Mouse (Mus musculus) hindbrain, embryonic 11.5 days (tissue): ENCODE data around the gene Klf1. TPM values are rescaled to one million over a fixed set of nuclear protein-coding genes. Genes with fewer than 3 reads are reported as not detected.

ENCODE experiments used
- ATAC-seq: fragments of 200-750 bp; cut with Nextera tagmentation; 2 replicates; pipeline ENCODE4 v1.8.0; 2017; ENCODE audit warnings: mild to moderate bottlenecking, moderate TSS enrichment, moderate library complexity; ENCODE audit not compliant: low FRiP score
- DNase-seq: peaks from one replicate; pipeline ENCODE4 v3.0.0-alpha.2; 2015; ENCODE audit warnings: low spot score
- H3K27ac ChIP-seq: fragments of 300-500 bp; sonication (generic); 2 replicates; pipeline ENCODE4 v1.5.1; 2014; ENCODE audit warnings: mild to moderate bottlenecking, low read depth, low read length
- H3K27me3 ChIP-seq: fragments of 300-500 bp; sonication (generic); 2 replicates; pipeline ENCODE4 v1.6.1; 2014; ENCODE audit warnings: mild to moderate bottlenecking, low read length, moderate library complexity, mixed read lengths; ENCODE audit not compliant: control insufficient read depth, insufficient read depth
- H3K36me3 ChIP-seq: fragments of 300-500 bp; sonication (generic); 2 replicates; pipeline ENCODE4 v1.6.1; 2014; ENCODE audit warnings: mild to moderate bottlenecking, low read length, moderate library complexity, mixed read lengths; ENCODE audit not compliant: control insufficient read depth, insufficient read depth
- H3K4me1 ChIP-seq: fragments of 300-500 bp; sonication (generic); replicated peaks from 2 replicates; pipeline ENCODE4 v1.6.1; 2014; ENCODE audit warnings: low read length, mixed read lengths; ENCODE audit not compliant: control insufficient read depth, insufficient read depth
- H3K4me2 ChIP-seq: fragments of 300-500 bp; sonication (generic); replicated peaks from 2 replicates; pipeline ENCODE4 v1.6.1; 2014; ENCODE audit warnings: mild to moderate bottlenecking, low read depth, low read length
- H3K4me3 ChIP-seq: fragments of 300-500 bp; sonication (generic); 2 replicates; pipeline ENCODE4 v1.5.1; 2014; ENCODE audit warnings: low read depth, low read length
- H3K9ac ChIP-seq: fragments of 300-500 bp; sonication (generic); 2 replicates; pipeline ENCODE4 v1.6.1; 2014; ENCODE audit warnings: low read depth, low read length
- H3K9me3 ChIP-seq: fragments of 300-500 bp; sonication (generic); 2 replicates; pipeline ENCODE4 v1.6.1; 2016; ENCODE audit warnings: low read length; ENCODE audit not compliant: control insufficient read depth
- WGBS: fragments of 180-500 bp; shearing (Covaris S2); extraction: QIAGEN DNeasy Blood & Tissue Kit; methylation state at CpG from one replicate; pipeline ENCODE4 v1.1.7; 2014; 5-methylcytosine and 5-hydroxymethylcytosine counted together
- polyA plus RNA-seq: library from polyadenylated mRNA; unstranded; fragments of >200 nt; fragmentation: Nextera tagmentation; extraction: Ambion mirVana; gene quantifications from 2 replicates; pipeline ENCODE4 v1.2.1, GENCODE M21; 2014

Klf1 gene
- polyA plus RNA-seq, result 12.0 and 14.8 TPM in 2 replicates

DNA sequence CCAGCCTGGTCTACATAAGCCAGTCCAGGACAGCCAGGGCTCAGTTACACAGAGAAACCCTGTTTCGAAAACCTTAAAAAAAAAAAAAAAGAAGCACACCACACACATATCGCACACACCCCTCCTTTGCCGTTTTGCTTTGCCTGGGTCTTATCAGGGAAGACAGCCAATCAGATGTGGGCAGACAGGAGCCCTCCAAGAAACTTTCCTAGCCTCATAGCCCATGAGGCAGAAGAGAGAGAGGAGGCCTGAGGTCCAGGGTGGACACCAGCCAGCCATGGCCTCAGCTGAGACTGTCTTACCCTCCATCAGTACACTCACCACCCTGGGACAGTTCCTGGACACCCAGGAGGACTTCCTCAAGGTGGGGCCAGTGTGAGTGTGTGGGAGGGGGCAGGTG lies at the start of gene Klf1:
Gene Klf1 (plus strand): TSS at position 177 of the 400 bp plus-strand sequence.
- 0 out of 2 replicates have a peak within 1 kb of the TSS, but pooled peaks have one; percentile 30 for H3K27ac ChIP-seq
- DNase-seq (no peak), ATAC-seq (no peak)
- H3K4me1 ChIP-seq, result 0 out of 2 replicates have a peak, but pooled peaks cover 2% of the 10 kb centered on the region
- 75% methylated on average over 3 of the region's 3 CpGs for WGBS
- H3K9me3 ChIP-seq, result no peaks in the 10 kb centered on the region
- peak within 1 kb of the TSS; percentile 52 for H3K4me3 ChIP-seq
- peaks cover 6% of the 10 kb centered on the region for H3K27me3 ChIP-seq
- H3K4me2 ChIP-seq, result peak within 1 kb of the TSS; percentile 94
- no peaks in the 10 kb centered on the region for H3K36me3 ChIP-seq
- peak within 1 kb of the TSS; percentile 68 for H3K9ac ChIP-seq

DNA sequence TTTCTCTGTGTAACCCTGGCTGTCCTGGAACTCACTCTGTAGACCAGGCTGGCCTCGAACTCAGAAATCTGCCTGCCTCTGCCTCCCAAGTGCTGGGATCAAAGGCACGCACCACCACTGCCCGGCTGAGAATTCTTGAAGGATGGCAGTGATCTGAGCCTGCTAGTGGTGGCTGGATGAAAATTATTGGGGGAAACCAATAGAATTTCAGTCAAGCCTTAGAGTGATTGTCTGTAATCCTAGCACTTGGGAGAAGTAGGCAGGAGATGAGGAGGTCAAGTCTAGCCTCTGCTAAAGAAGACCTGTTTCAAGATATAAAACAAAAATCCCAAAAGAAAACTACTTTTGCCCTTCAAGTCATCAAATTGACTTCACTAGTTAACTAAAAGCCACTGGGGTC lies 45.3 kb upstream of the Klf1 start:
- Histone ChIP-seq H3K27me3 (no peaks in the 10 kb centered on the region), H3K9me3 (no peaks in the 10 kb centered on the region), H3K4me3 (peak overlapping the region; percentile 92), H3K36me3 (peaks cover 5% of the 10 kb centered on the region; the same call in 1 of the 2 replicates), H3K27ac (no peak overlapping the region), H3K4me1 (peaks cover 7% of the 10 kb centered on the region), H3K4me2 (no peak overlapping the region), H3K9ac (no peak overlapping the region)
- peak; percentile 31 for ATAC-seq
- DNase-seq, result no peak
- 92% methylated on average over 3 of the region's 3 CpGs for WGBS

GRCm38 (mm10) chr8:84856864-84857441 lies 44.8 kb upstream of the Klf1 start, which contains the start of gene Farsa:
Gene Farsa, plus strand, starts transcription at chr8:84856989.
- H3K27ac ChIP-seq, result peak within 1 kb of the TSS; percentile 52; the same call in 1 of the 2 replicates
- H3K9me3 ChIP-seq, result no peaks in the 10 kb centered on the region
- peak within 1 kb of the TSS; percentile 84 for H3K9ac ChIP-seq
- no peaks in the 10 kb centered on the region for H3K27me3 ChIP-seq
- H3K4me2 ChIP-seq, result peak within 1 kb of the TSS; percentile 82
- H3K4me3 ChIP-seq, result peak within 1 kb of the TSS; percentile 92
- DNase-seq (peak; percentile 96), ATAC-seq (peak; percentile 89)
- peaks cover 5% of the 10 kb centered on the region; the same call in 1 of the 2 replicates for H3K36me3 ChIP-seq
- H3K4me1 ChIP-seq, result peaks cover 7% of the 10 kb centered on the region
- WGBS, result under 1% methylated on average over 39 of the region's 39 CpGs

DNA sequence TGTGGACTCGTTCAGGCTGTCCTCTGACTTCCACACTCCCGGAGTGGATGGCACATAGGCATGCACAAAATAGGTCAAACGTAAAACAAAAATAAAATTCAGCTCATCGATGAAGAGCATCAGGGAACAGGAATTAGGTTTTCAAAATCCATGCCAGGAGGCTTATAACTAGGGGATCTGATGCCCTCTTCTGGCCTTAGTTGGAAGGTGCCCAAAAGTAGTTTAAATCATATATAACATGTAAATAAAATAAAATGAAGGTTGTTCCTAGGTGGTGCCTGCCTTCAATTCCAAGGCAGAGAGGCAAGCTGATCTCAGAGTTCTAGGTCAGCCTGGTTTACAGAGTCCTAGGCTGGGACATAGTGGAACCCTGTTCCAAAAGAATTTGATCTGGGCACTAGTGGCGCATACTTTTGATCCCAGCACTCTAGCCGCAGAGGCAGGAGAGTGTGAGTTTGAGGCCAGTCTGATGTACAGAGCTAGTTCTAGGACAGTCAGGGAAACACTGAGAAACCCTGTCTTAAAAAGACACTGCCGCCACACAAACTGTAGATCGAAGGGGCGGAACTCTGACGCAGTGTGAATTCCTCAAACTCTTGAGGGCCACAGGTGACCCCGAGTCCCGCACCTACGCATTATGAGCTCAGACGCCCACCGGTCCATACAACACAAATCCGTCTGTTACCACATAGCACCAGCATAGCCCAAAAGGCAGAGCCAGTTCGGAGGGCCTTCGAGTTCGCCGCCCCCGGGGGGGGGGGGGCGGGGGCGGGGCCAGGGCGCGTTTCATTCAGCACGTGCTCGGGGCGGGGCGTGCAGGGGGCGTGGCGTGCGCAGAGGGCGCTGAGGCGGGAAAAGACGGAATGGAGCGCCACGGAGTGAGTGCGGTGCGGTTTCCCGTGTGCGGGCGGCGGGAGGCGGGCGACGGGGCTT lies 30.1 kb upstream of the Klf1 start, which contains the start of gene Syce2:
Gene Syce2 (plus strand): TSS at position 736 of the 933 bp plus-strand sequence.
- ATAC-seq (peak; percentile 73), DNase-seq (peak; percentile 76)
- WGBS, result 20% methylated on average over 35 of the region's 46 CpGs
- peaks cover 3% of the 10 kb centered on the region; the same call in 1 of the 2 replicates for H3K4me1 ChIP-seq
- no peak within 1 kb of the TSS for H3K27ac ChIP-seq
- peak within 1 kb of the TSS; percentile 51 for H3K4me2 ChIP-seq
- peaks cover 4% of the 10 kb centered on the region; the same call in 1 of the 2 replicates for H3K27me3 ChIP-seq
- peak within 1 kb of the TSS; percentile 34 for H3K9ac ChIP-seq
- no peaks in the 10 kb centered on the region for H3K9me3 ChIP-seq
- peak within 1 kb of the TSS; percentile 29 for H3K4me3 ChIP-seq
- H3K36me3 ChIP-seq, result peaks cover 13% of the 10 kb centered on the region

- Histone ChIP-seq H3K9ac (peak overlapping the region; percentile 34), H3K27ac (no peak overlapping the region), H3K4me2 (peak overlapping the region; percentile 51), H3K27me3 (peaks cover 4% of the 10 kb centered on the region; the same call in 1 of the 2 replicates), H3K4me1 (peaks cover 3% of the 10 kb centered on the region; the same call in 1 of the 2 replicates), H3K36me3 (peaks cover 13% of the 10 kb centered on the region), H3K4me3 (peak overlapping the region; percentile 29), H3K9me3 (no peaks in the 10 kb centered on the region)
- DNase-seq (peak; percentile 51), ATAC-seq (peak; percentile 71)
- 3% methylated on average over 50 of the region's 54 CpGs for WGBS
Measured at GRCm38 (mm10) chr8:84872309-84872965, 29.3 kb upstream of the Klf1 start.

- Histone ChIP-seq H3K9me3 (no peaks in the 10 kb centered on the region), H3K4me1 (peaks cover 3% of the 10 kb centered on the region; the same call in 1 of the 2 replicates), H3K4me2 (peak overlapping the region; percentile 51), H3K4me3 (no peak overlapping the region), H3K9ac (no peak overlapping the region), H3K27ac (no peak overlapping the region), H3K36me3 (peaks cover 8% of the 10 kb centered on the region), H3K27me3 (peaks cover 4% of the 10 kb centered on the region; the same call in 1 of the 2 replicates)
- WGBS, result 76% methylated on average over 4 of the region's 4 CpGs
- no peak for ATAC-seq
- DNase-seq, result no peak
Measured at GRCm38 (mm10) chr8:84873016-84873415, 28.7 kb upstream of the Klf1 start.

GRCm38 (mm10) chr8:84874339-84874738 lies 27.4 kb upstream of the Klf1 start:
- no peak overlapping the region for H3K4me2 ChIP-seq
- WGBS, result 97% methylated on average over 3 of the region's 3 CpGs

More at GRCm38 (mm10) chr8:84874339-84874738, 27.4 kb upstream of the Klf1 start:
- Histone ChIP-seq H3K9ac (no peak overlapping the region), H3K36me3 (no peaks in the 10 kb centered on the region), H3K9me3 (no peaks in the 10 kb centered on the region), H3K4me3 (no peak overlapping the region), H3K27ac (no peak overlapping the region), H3K27me3 (peaks cover 4% of the 10 kb centered on the region; the same call in 1 of the 2 replicates), H3K4me1 (peaks cover 3% of the 10 kb centered on the region; the same call in 1 of the 2 replicates)
- ATAC-seq (no peak), DNase-seq (no peak)
